Mouse (Mus musculus) bone marrow, adult 2 months (tissue): ENCODE measurements at regions not wholly inside any gene's neighbourhood (a gene's known extent, or its start where the extent isn't known, plus 50 kb on each side); places are given as distances from the start of the nearest gene placed in this dataset.

ENCODE experiments used
- H3K27ac ChIP-seq: fragments of 200-500 bp; 2 replicates; pipeline ENCODE4 v1.5.1; 2012; ENCODE audit warnings: low read depth, mild to moderate bottlenecking, control low read depth, inconsistent platforms, low read length; ENCODE audit not compliant: control insufficient read depth, poor library complexity, insufficient read depth
- H3K4me1 ChIP-seq: fragments of 200-500 bp; 2 replicates; pipeline ENCODE4 v1.6.1; 2011; ENCODE audit warnings: low read length; ENCODE audit not compliant: control insufficient read depth, insufficient read depth
- H3K4me3 ChIP-seq: fragments of 200-500 bp; replicated peaks from 2 replicates; pipeline ENCODE3; 2011; ENCODE audit warnings: mild to moderate bottlenecking, low read depth, low read length, control low read depth; ENCODE audit not compliant: control insufficient read depth
- CTCF ChIP-seq: fragments of 200-500 bp; IDR thresholded peaks from 2 replicates; pipeline ENCODE4 v1.5.1; 2011; ENCODE audit warnings: low read length, control low read depth; ENCODE audit not compliant: control insufficient read depth, insufficient read depth
- POLR2A ChIP-seq: fragments of 200-500 bp; IDR thresholded peaks from 2 replicates; pipeline ENCODE4 v1.6.1; 2011; ENCODE audit warnings: low read depth, mild to moderate bottlenecking, control low read depth, low read length, borderline replicate concordance; ENCODE audit not compliant: control insufficient read depth
- WGBS: fragments of 180-500 bp; shearing (Covaris S2); methylation state at CpG from one replicate; pipeline ENCODE4 v1.1.7; 2018; 5-methylcytosine and 5-hydroxymethylcytosine counted together

- Histone ChIP-seq H3K27ac (no peak overlapping the region), H3K4me1 (no peaks in the 10 kb centered on the region), H3K4me3 (no peak overlapping the region)
- 78% methylated on average over 3 of the region's 3 CpGs for WGBS
- TF ChIP-seq CTCF: no peak
Observed at GRCm38 (mm10) chr15:56604266-56604665, 873.2 kb downstream of the Slc22a22 start.

- WGBS: 81% methylated on average over 4 of the region's 4 CpGs
- no peak overlapping the region for H3K27ac ChIP-seq
- TF ChIP-seq POLR2A (no peak), CTCF (no peak)
- H3K4me1 ChIP-seq: no peaks in the 10 kb centered on the region
- H3K4me3 ChIP-seq: no peak overlapping the region
Observed at GRCm38 (mm10) chr15:56592656-56593055, 884.8 kb downstream of the Slc22a22 start.

- 74% methylated on average over 3 of the region's 3 CpGs for WGBS
- no peak for TF ChIP-seq POLR2A
- TF ChIP-seq CTCF: no peak
- Histone ChIP-seq H3K4me1 (no peaks in the 10 kb centered on the region), H3K27ac (no peak overlapping the region), H3K4me3 (no peak overlapping the region)
Observed at GRCm38 (mm10) chr15:56580745-56581515, 896.5 kb downstream of the Slc22a22 start.

- no peak overlapping the region for H3K27ac ChIP-seq
- 43% methylated on average over 2 of the region's 2 CpGs for WGBS
- H3K4me3 ChIP-seq: no peak overlapping the region
- H3K4me1 ChIP-seq: no peaks in the 10 kb centered on the region
- no peak for TF ChIP-seq POLR2A
Observed at GRCm38 (mm10) chr15:56563192-56563591, 914.2 kb downstream of the Slc22a22 start.

GRCm38 (mm10) chr15:56562785-56563184, 914.6 kb downstream of the Slc22a22 start:
- 53% methylated on average over 1 of the region's 1 CpGs for WGBS
- no peaks in the 10 kb centered on the region for H3K4me1 ChIP-seq
- TF ChIP-seq CTCF (no peak), POLR2A (no peak)

GRCm38 (mm10) chr15:56562143-56562542, 915.3 kb downstream of the Slc22a22 start:
- WGBS: 66% methylated on average over 2 of the region's 2 CpGs

More at GRCm38 (mm10) chr15:56562785-56563184, 914.6 kb downstream of the Slc22a22 start:
- Histone ChIP-seq H3K4me3 (no peak overlapping the region), H3K27ac (no peak overlapping the region)

GRCm38 (mm10) chr15:56554386-56554785, 923.0 kb downstream of the Slc22a22 start:
- WGBS: 68% methylated on average over 3 of the region's 3 CpGs

More at GRCm38 (mm10) chr15:56562143-56562542, 915.3 kb downstream of the Slc22a22 start:
- Histone ChIP-seq H3K27ac (no peak overlapping the region), H3K4me3 (no peak overlapping the region), H3K4me1 (no peaks in the 10 kb centered on the region)
- no peak for TF ChIP-seq POLR2A
- no peak for TF ChIP-seq CTCF

GRCm38 (mm10) chr15:56553851-56554250, 923.6 kb downstream of the Slc22a22 start:
- H3K4me1 ChIP-seq: no peaks in the 10 kb centered on the region; the same call in 1 of the 2 replicates
- H3K27ac ChIP-seq: no peak overlapping the region
- H3K4me3 ChIP-seq: no peak overlapping the region
- WGBS: 45% methylated on average over 1 of the region's 1 CpGs
- no peak for TF ChIP-seq CTCF
- TF ChIP-seq POLR2A: no peak

More at GRCm38 (mm10) chr15:56554386-56554785, 923.0 kb downstream of the Slc22a22 start:
- no peak for TF ChIP-seq POLR2A
- TF ChIP-seq CTCF: no peak
- Histone ChIP-seq H3K4me3 (no peak overlapping the region), H3K4me1 (no peaks in the 10 kb centered on the region; the same call in 1 of the 2 replicates), H3K27ac (no peak overlapping the region)

GRCm38 (mm10) chr15:56531529-56531928, 945.9 kb downstream of the Slc22a22 start:
- no peak for TF ChIP-seq POLR2A
- TF ChIP-seq CTCF: no peak
- Histone ChIP-seq H3K4me3 (no peak overlapping the region), H3K27ac (no peak overlapping the region), H3K4me1 (no peaks in the 10 kb centered on the region)
- WGBS: 59% methylated on average over 2 of the region's 2 CpGs
